Mouse (Mus musculus): Measurements from ENCODE around the gene Cep170b. TPM values are rescaled to one million over a fixed set of nuclear protein-coding genes. Genes with fewer than 3 reads are reported as not detected.

Gene Cep170b
- polyA plus RNA-seq (2014; fragmentation: Nextera tagmentation; extraction: Ambion mirVana), result 15.8 and 16.2 TPM in 2 replicates

GRCm38 (mm10) chr12:112720216-112720615 is at the start of gene Cep170b:
Cep170b (plus strand) TSS chr12:112720455.
- ATAC-seq (ENCODE audit: insufficient number of reproducible peaks, insufficient read depth, low FRiP score, low read depth), result no peak
- H3K27ac ChIP-seq (ENCODE audit: low read length), result peak within 1 kb of the TSS; percentile 93
- no peaks in the 10 kb centered on the region for H3K36me3 ChIP-seq (ENCODE audit: control insufficient read depth, insufficient read depth, low read length)
- H3K4me1 ChIP-seq (ENCODE audit: control insufficient read depth, insufficient read depth, low read length), result peaks cover 11% of the 10 kb centered on the region; the same call in 1 of the 2 replicates
- WGBS, result 59% methylated on average over 6 of the region's 6 CpGs
- H3K4me2 ChIP-seq (replicated peaks; ENCODE audit: low read depth, low read length), result peak within 1 kb of the TSS; percentile 86
- peak within 1 kb of the TSS; percentile 18; the same call in 1 of the 2 replicates for H3K9ac ChIP-seq (replicated peaks; ENCODE audit: low read depth, low read length)
- no peaks in the 10 kb centered on the region for H3K27me3 ChIP-seq (ENCODE audit: control insufficient read depth, insufficient read depth, low read length)
- no peaks in the 10 kb centered on the region for H3K9me3 ChIP-seq (ENCODE audit: control insufficient read depth, low read depth, low read length)
- H3K4me3 ChIP-seq (ENCODE audit: low read depth, low read length), result peak within 1 kb of the TSS; percentile 70

GRCm38 (mm10) chr12:112670718-112671393 is 49.4 kb upstream of the Cep170b start:
- ATAC-seq (ENCODE audit: insufficient number of reproducible peaks, insufficient read depth, low FRiP score, low read depth), result no peak
- Histone ChIP-seq H3K9me3 (ENCODE audit: control insufficient read depth, low read depth, low read length) (no peaks in the 10 kb centered on the region), H3K4me3 (ENCODE audit: low read depth, low read length) (no peak overlapping the region), H3K4me1 (ENCODE audit: control insufficient read depth, insufficient read depth, low read length) (peaks cover 52% of the 10 kb centered on the region), H3K4me2 (replicated peaks; ENCODE audit: low read depth, low read length) (peak overlapping the region; percentile 95; the same call in 1 of the 2 replicates), H3K36me3 (ENCODE audit: control insufficient read depth, insufficient read depth, low read length) (peaks cover 50% of the 10 kb centered on the region), H3K27me3 (ENCODE audit: control insufficient read depth, insufficient read depth, low read length) (no peaks in the 10 kb centered on the region), H3K9ac (replicated peaks; ENCODE audit: low read depth, low read length) (0 out of 2 replicates have a peak overlapping the region, but pooled peaks have one; percentile 22), H3K27ac (ENCODE audit: low read length) (no peak overlapping the region; the same call in 1 of the 2 replicates)
- 38% methylated on average over 9 of the region's 9 CpGs for WGBS

DNA sequence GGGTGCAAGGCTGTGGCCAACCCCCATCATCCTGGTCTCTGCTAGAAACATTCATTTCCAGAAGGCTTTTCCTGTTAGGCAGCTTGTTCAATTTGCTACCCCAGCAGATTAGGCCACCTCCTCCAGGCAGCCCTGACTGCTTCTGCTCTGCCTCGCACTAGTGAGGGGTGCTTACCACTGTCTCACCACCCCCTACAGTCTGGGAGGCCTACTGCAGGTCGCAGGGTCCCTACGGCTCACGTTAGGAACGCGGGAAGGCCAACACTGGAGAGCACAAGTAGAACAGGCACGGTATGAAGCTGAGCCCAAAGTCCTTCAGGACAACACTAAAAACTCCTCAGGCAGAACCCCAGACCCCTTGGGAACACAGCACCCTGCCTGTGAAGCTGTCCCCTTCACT is 48.4 kb upstream of the Cep170b start:
- Histone ChIP-seq H3K9ac (replicated peaks; ENCODE audit: low read depth, low read length) (0 out of 2 replicates have a peak overlapping the region, but pooled peaks have one; percentile 100), H3K4me1 (ENCODE audit: control insufficient read depth, insufficient read depth, low read length) (peaks cover 47% of the 10 kb centered on the region), H3K36me3 (ENCODE audit: control insufficient read depth, insufficient read depth, low read length) (peaks cover 45% of the 10 kb centered on the region), H3K4me3 (ENCODE audit: low read depth, low read length) (0 out of 2 replicates have a peak overlapping the region, but pooled peaks have one; percentile 98), H3K27ac (ENCODE audit: low read length) (no peak overlapping the region; the same call in 1 of the 2 replicates), H3K9me3 (ENCODE audit: control insufficient read depth, low read depth, low read length) (no peaks in the 10 kb centered on the region), H3K4me2 (replicated peaks; ENCODE audit: low read depth, low read length) (peak overlapping the region; percentile 95), H3K27me3 (ENCODE audit: control insufficient read depth, insufficient read depth, low read length) (no peaks in the 10 kb centered on the region)
- WGBS, result 71% methylated on average over 7 of the region's 7 CpGs
- no peak for ATAC-seq (ENCODE audit: insufficient number of reproducible peaks, insufficient read depth, low FRiP score, low read depth)

DNA sequence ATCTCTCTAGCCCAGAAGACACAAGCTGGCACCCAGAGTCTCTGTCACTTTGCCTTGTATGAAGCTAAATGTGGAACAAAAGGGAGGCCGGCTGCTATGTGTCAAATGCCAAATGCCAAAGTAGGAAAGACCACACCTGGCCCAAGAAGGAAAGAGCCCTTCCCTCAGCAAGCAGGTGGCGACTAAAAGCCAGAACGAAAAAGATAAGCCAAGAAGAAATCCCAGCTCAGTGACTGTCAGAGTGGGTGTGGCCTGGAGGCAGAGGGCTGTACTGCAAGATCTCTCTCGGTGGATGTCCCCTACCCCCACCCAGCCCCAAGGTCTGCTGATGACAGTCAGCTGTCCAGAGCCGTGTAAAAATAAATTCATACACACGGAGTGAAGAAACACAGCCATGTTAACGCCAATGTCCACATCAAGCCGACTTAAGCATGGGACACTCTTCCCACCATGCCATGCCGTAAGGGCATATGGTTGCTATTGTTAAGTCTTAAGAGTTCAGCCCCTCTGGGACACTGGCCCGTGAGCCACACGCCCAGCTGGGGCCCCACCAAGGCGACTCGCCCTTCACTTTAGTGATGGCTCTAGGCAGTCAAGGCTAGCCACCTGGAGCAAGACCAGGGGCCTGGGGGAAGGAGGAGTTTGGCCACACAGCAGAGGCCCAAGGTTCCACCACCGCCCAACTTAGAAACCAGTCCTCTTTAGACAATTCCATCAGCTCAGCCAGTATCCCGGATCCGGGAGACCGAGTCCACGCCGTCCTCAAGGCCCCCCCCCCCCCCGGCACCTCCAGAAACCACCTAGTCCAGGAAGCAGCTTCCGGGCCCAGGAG is 47.3 kb upstream of the Cep170b start:
- Histone ChIP-seq H3K9me3 (ENCODE audit: control insufficient read depth, low read depth, low read length) (no peaks in the 10 kb centered on the region), H3K36me3 (ENCODE audit: control insufficient read depth, insufficient read depth, low read length) (peaks cover 34% of the 10 kb centered on the region), H3K4me2 (replicated peaks; ENCODE audit: low read depth, low read length) (peak overlapping the region; percentile 95), H3K9ac (replicated peaks; ENCODE audit: low read depth, low read length) (peak overlapping the region; percentile 100), H3K4me1 (ENCODE audit: control insufficient read depth, insufficient read depth, low read length) (peaks cover 52% of the 10 kb centered on the region), H3K27me3 (ENCODE audit: control insufficient read depth, insufficient read depth, low read length) (no peaks in the 10 kb centered on the region), H3K27ac (ENCODE audit: low read length) (peak overlapping the region; percentile 98), H3K4me3 (ENCODE audit: low read depth, low read length) (peak overlapping the region; percentile 98)
- WGBS, result 3% methylated on average over 21 of the region's 21 CpGs
- ATAC-seq (ENCODE audit: insufficient number of reproducible peaks, insufficient read depth, low FRiP score, low read depth), result no peak

- peak overlapping the region; percentile 95 for H3K4me2 ChIP-seq (replicated peaks; ENCODE audit: low read depth, low read length)
- no peaks in the 10 kb centered on the region for H3K9me3 ChIP-seq (ENCODE audit: control insufficient read depth, low read depth, low read length)
- H3K4me3 ChIP-seq (ENCODE audit: low read depth, low read length), result peak overlapping the region; percentile 98
- no peaks in the 10 kb centered on the region for H3K27me3 ChIP-seq (ENCODE audit: control insufficient read depth, insufficient read depth, low read length)
- peaks cover 27% of the 10 kb centered on the region; the same call in 1 of the 2 replicates for H3K36me3 ChIP-seq (ENCODE audit: control insufficient read depth, insufficient read depth, low read length)
- H3K27ac ChIP-seq (ENCODE audit: low read length), result peak overlapping the region; percentile 98
- no peak for ATAC-seq (ENCODE audit: insufficient number of reproducible peaks, insufficient read depth, low FRiP score, low read depth)
- H3K9ac ChIP-seq (replicated peaks; ENCODE audit: low read depth, low read length), result peak overlapping the region; percentile 100
- under 1% methylated on average over 40 of the region's 68 CpGs for WGBS
- peaks cover 53% of the 10 kb centered on the region for H3K4me1 ChIP-seq (ENCODE audit: control insufficient read depth, insufficient read depth, low read length)
These were observed 46.6 kb upstream of the Cep170b start for GRCm38 (mm10) chr12:112673576-112674091.

- Histone ChIP-seq H3K36me3 (ENCODE audit: control insufficient read depth, insufficient read depth, low read length) (peaks cover 21% of the 10 kb centered on the region; the same call in 1 of the 2 replicates), H3K9me3 (ENCODE audit: control insufficient read depth, low read depth, low read length) (no peaks in the 10 kb centered on the region), H3K4me3 (ENCODE audit: low read depth, low read length) (peak within 1 kb of the TSS; percentile 98), H3K27me3 (ENCODE audit: control insufficient read depth, insufficient read depth, low read length) (no peaks in the 10 kb centered on the region), H3K27ac (ENCODE audit: low read length) (peak within 1 kb of the TSS; percentile 98), H3K4me1 (ENCODE audit: control insufficient read depth, insufficient read depth, low read length) (peaks cover 54% of the 10 kb centered on the region), H3K4me2 (replicated peaks; ENCODE audit: low read depth, low read length) (peak within 1 kb of the TSS; percentile 95), H3K9ac (replicated peaks; ENCODE audit: low read depth, low read length) (peak within 1 kb of the TSS; percentile 100)
- peak; percentile 43 for ATAC-seq (ENCODE audit: insufficient number of reproducible peaks, insufficient read depth, low FRiP score, low read depth)
- under 1% methylated on average over 68 of the region's 70 CpGs for WGBS
These were observed 45.9 kb upstream of the Cep170b start, which contains the start of gene Akt1 for GRCm38 (mm10) chr12:112674132-112675011. Akt1 (minus strand) TSS chr12:112674884.

DNA sequence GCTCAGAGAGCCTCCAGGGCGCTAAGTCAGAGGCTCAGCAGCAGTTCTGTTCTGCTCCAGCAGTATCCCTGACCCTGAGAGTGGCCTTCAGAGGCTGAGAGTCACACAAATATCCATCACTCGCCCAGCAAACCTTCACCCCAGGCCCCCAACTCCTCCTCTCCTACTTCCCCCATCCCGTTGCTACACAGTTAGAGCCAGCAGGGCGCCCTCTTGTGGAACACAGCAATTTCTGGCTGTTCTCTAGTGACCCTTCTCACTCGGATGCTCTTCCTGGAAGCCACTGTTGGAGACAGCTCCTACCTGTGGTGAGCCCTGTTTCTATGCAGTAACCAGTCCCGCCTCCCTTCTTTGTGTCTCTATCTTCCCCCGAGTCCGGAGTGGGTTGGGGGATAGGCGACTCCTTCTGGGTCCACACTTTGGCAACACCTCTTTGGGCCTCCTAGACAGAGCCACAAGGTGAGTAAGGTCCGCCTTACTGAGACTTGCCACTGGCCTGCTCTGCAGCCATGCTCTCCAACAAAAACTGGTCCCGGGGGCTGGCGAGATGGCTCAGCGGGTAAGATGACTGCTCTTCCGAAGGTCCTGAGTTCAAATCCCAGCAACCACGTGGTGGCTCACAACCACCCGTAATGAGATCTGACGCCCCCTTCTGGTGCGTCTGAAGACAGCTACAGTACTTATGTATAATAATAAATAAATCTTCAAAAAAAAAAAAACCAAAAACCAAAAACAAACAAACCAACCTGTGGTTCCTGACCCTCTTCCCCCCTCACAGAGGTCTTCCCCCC is 44.8 kb upstream of the Cep170b start:
- WGBS, result 17% methylated on average over 18 of the region's 18 CpGs
- peaks cover 11% of the 10 kb centered on the region; the same call in 1 of the 2 replicates for H3K36me3 ChIP-seq (ENCODE audit: control insufficient read depth, insufficient read depth, low read length)
- H3K4me3 ChIP-seq (ENCODE audit: low read depth, low read length), result peak overlapping the region; percentile 98
- peak overlapping the region; percentile 95 for H3K4me2 ChIP-seq (replicated peaks; ENCODE audit: low read depth, low read length)
- no peaks in the 10 kb centered on the region for H3K27me3 ChIP-seq (ENCODE audit: control insufficient read depth, insufficient read depth, low read length)
- peak; percentile 19; the same call in 1 of the 2 replicates for ATAC-seq (ENCODE audit: insufficient number of reproducible peaks, insufficient read depth, low FRiP score, low read depth)
- H3K4me1 ChIP-seq (ENCODE audit: control insufficient read depth, insufficient read depth, low read length), result peaks cover 55% of the 10 kb centered on the region
- H3K9ac ChIP-seq (replicated peaks; ENCODE audit: low read depth, low read length), result peak overlapping the region; percentile 28
- no peaks in the 10 kb centered on the region for H3K9me3 ChIP-seq (ENCODE audit: control insufficient read depth, low read depth, low read length)
- peak overlapping the region; percentile 98 for H3K27ac ChIP-seq (ENCODE audit: low read length)
